Mouse (Mus musculus) liver, embryonic 13.5 days (tissue): ENCODE measurements around the gene Bcl2. TPM values are rescaled to one million over a fixed set of nuclear protein-coding genes. Genes with fewer than 3 reads are reported as not detected.
A peak's percentile ranks its signal among the peaks of the same experiment; 100 is the strongest.

Experiments
- ATAC-seq: fragments of 200-750 bp; cut with Nextera tagmentation; 2 replicates; pipeline ENCODE4 v1.8.0; 2017; ENCODE audit warnings: low read depth, mild to moderate bottlenecking, moderate number of reproducible peaks, moderate library complexity
- DNase-seq: peaks from one replicate; pipeline ENCODE4 v3.0.0; 2022
- H3K27ac ChIP-seq: fragments of 300-500 bp; sonication (generic); 2 replicates; pipeline ENCODE4 v1.5.1; 2015; ENCODE audit warnings: moderate library complexity, mild to moderate bottlenecking, inconsistent platforms
- H3K27me3 ChIP-seq: fragments of 300-500 bp; sonication (generic); 2 replicates; pipeline ENCODE4 v1.6.1; 2015; ENCODE audit warnings: mild to moderate bottlenecking, inconsistent platforms
- H3K36me3 ChIP-seq: fragments of 300-500 bp; sonication (generic); 2 replicates; pipeline ENCODE4 v1.6.1; 2015; ENCODE audit warnings: mild to moderate bottlenecking, inconsistent platforms
- H3K4me1 ChIP-seq: fragments of 300-500 bp; sonication (generic); replicated peaks from 2 replicates; pipeline ENCODE4 v1.6.1; 2015; ENCODE audit warnings: inconsistent platforms
- H3K4me2 ChIP-seq: fragments of 300-500 bp; sonication (generic); 2 replicates; pipeline ENCODE4 v1.6.1; 2015; ENCODE audit warnings: inconsistent platforms, mild to moderate bottlenecking, moderate library complexity
- H3K4me3 ChIP-seq: fragments of 300-500 bp; sonication (generic); replicated peaks from 2 replicates; pipeline ENCODE4 v1.5.1; 2015; ENCODE audit warnings: mild to moderate bottlenecking, inconsistent platforms
- H3K9ac ChIP-seq: fragments of 300-500 bp; sonication (generic); 2 replicates; pipeline ENCODE4 v1.6.1; 2015; ENCODE audit warnings: mild to moderate bottlenecking, inconsistent platforms
- H3K9me3 ChIP-seq: fragments of 300-500 bp; sonication (generic); replicated peaks from 2 replicates; pipeline ENCODE4 v1.6.1; 2016; ENCODE audit warnings: inconsistent platforms
- WGBS: fragments of 180-500 bp; shearing (Covaris S2); methylation state at CpG from one replicate; pipeline ENCODE4 v1.1.7; 2015; ENCODE audit not compliant: insufficient replicate concordance; 5-methylcytosine and 5-hydroxymethylcytosine counted together
- polyA plus RNA-seq: library from polyadenylated mRNA; unstranded; fragments of >200 nt; fragmentation: Nextera tagmentation; extraction: Ambion mirVana; gene quantifications from 2 replicates; pipeline ENCODE4 v1.2.1, GENCODE M21; 2015

Bcl2 gene
- polyA plus RNA-seq, 1 experiment from 2014 or later: 1.0 TPM

DNA sequence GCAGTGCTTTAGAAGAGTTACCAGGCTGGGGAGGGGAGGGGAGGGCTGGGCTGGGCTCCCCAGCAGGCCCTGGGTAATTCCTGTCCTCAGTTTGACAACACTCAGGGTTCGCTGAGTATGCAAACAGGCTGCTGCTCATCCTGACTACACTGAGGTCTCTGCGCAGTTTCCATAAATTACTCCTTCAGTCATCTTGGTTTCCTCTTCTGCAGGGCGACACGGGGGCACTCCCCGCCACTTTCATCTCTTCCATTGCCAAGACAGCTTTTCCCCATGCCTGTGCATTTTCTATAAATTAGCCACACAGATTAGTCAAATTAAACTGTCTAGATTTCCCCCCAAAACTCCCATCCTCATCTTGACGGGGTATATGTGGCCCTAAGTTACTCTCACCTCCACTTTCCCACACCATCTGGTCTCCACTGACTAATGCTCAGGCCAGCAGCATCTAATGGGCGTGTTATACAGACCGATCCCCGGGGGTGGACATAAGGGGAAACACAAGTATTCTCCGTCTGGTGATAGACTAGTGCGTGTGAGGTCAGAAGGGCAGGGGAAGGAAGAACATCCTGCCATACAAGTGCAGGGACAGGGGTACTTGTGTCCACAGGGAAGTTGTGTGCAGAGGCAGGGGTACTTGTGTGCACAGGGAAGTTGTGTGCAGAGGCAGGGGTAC is 152.9 kb downstream of the Bcl2 start:
- no peaks in the 10 kb centered on the region for H3K4me1 ChIP-seq
- no peak overlapping the region for H3K4me3 ChIP-seq
- H3K36me3 ChIP-seq: no peaks in the 10 kb centered on the region
- H3K27me3 ChIP-seq: no peaks in the 10 kb centered on the region
- no peak for ATAC-seq
- no peak for DNase-seq
- no peak overlapping the region for H3K27ac ChIP-seq
- H3K9ac ChIP-seq: no peak overlapping the region
- no peaks in the 10 kb centered on the region for H3K9me3 ChIP-seq
- no peak overlapping the region for H3K4me2 ChIP-seq
- WGBS: 41% methylated on average over 11 of the region's 11 CpGs

- no peak overlapping the region for H3K4me2 ChIP-seq
- WGBS: 38% methylated on average over 3 of the region's 3 CpGs
- no peak overlapping the region for H3K9ac ChIP-seq
- H3K36me3 ChIP-seq: no peaks in the 10 kb centered on the region
- no peaks in the 10 kb centered on the region for H3K27me3 ChIP-seq
- no peak for ATAC-seq
- no peak overlapping the region for H3K27ac ChIP-seq
- no peak for DNase-seq
- H3K4me3 ChIP-seq: no peak overlapping the region
- no peaks in the 10 kb centered on the region for H3K9me3 ChIP-seq
- no peaks in the 10 kb centered on the region for H3K4me1 ChIP-seq
Measured at GRCm38 (mm10) chr1:106560105-106560504, 154.0 kb downstream of the Bcl2 start.

DNA sequence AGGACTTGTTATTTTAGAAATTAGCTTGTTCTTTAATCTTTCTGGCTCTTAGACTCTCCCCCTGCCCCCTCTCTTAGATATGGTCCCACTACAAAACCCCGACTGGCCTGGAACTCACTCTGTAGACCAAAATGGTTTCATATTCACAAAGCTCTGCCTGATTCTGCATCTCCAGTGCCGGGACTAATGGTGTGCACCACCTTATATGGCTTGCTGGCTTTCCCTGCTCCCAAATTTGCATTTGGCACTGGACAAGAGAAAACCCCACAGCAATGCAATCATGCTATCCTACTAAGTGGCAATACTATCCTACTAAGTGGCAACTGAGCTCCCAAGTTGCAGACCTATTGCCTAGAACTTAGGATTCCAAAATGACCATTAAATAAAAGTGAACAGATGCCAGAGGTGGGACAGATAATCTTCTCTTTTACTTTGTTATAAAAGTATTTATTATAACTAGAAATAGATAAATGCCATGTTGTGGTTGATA is 154.9 kb downstream of the Bcl2 start:
- Histone ChIP-seq H3K9me3 (no peaks in the 10 kb centered on the region), H3K27me3 (no peaks in the 10 kb centered on the region), H3K36me3 (no peaks in the 10 kb centered on the region), H3K4me3 (no peak overlapping the region), H3K9ac (no peak overlapping the region), H3K4me2 (no peak overlapping the region), H3K27ac (no peak overlapping the region), H3K4me1 (no peaks in the 10 kb centered on the region)
- ATAC-seq (no peak), DNase-seq (no peak)
- WGBS: 51% methylated on average over 2 of the region's 2 CpGs

- ATAC-seq (no peak), DNase-seq (no peak)
- Histone ChIP-seq H3K36me3 (no peaks in the 10 kb centered on the region), H3K4me1 (peaks cover 3% of the 10 kb centered on the region; the same call in 1 of the 2 replicates), H3K27me3 (no peaks in the 10 kb centered on the region), H3K4me3 (no peak overlapping the region), H3K27ac (no peak overlapping the region), H3K9ac (no peak overlapping the region), H3K9me3 (no peaks in the 10 kb centered on the region), H3K4me2 (no peak overlapping the region)
- WGBS: 28% methylated on average over 9 of the region's 9 CpGs
Measured at GRCm38 (mm10) chr1:106555498-106556168, 158.4 kb downstream of the Bcl2 start.

DNA sequence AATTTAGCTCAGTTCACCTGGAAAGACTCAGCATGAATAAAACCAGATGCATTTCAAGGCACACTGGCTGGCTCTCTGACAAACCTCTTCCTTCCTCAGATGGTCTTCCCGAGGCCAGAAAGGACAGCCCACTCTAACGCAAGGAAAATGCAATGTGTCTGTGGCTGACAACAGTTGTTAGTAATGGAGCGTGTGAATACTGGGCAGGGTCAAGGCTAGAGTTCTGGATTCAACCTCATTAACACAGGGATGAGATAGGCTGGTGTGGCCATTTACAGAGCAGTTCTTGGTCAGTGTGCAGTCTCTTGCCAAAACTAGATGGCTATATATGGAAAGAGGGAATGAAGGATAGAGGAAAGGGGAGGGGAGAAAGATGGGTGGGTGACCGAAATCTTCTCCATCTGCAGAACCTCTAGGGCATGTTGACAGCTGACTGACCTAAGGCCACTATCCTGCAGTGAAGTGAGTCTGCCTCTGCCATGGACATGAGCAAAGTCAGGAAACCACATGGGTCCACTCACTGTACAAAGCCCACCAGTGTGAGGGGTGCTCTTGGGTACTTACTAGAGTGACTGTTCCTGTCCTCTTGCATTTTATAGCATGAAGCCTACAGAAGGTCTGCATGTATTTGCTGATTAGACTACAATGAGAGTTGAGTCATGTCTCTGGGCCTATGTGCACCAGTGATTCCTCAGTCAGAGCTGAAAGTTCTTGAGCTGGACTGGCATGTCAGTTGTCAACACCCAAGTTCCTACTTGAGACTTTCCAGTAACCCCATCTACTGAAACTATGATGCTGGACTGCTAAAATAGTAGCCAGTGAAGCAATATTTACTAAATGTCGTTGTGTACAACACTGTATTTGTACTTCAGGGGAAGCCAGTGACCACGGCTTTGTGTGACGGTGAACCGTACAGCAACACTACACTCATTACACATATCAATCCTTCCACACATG is 159.9 kb downstream of the Bcl2 start:
- DNase-seq (no peak), ATAC-seq (no peak)
- no peaks in the 10 kb centered on the region for H3K36me3 ChIP-seq
- no peak overlapping the region for H3K4me3 ChIP-seq
- 57% methylated on average over 8 of the region's 8 CpGs for WGBS
- peaks cover 3% of the 10 kb centered on the region; the same call in 1 of the 2 replicates for H3K4me1 ChIP-seq
- no peak overlapping the region for H3K9ac ChIP-seq
- H3K27me3 ChIP-seq: no peaks in the 10 kb centered on the region
- H3K27ac ChIP-seq: no peak overlapping the region
- H3K4me2 ChIP-seq: no peak overlapping the region
- no peaks in the 10 kb centered on the region for H3K9me3 ChIP-seq

DNA sequence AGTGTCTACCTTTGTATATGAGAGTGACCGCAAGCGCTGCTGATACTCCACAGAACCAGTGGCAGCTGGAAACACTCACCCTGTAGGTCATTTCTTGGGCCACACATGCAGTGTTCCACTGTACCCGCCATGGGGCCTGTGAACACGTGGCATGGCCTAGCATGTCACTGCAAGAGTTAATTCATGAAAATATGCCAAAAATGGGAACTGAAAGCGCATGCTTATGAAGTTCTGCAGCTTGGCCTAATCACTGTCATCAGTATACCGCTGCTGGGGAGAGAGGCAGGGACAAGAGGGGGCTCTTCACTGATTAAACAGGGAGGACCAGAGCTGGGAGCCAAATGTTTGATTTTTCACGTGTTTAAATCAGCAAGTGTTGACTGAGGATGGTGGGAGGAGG is 161.2 kb downstream of the Bcl2 start:
- no peak overlapping the region for H3K27ac ChIP-seq
- WGBS: 54% methylated on average over 7 of the region's 7 CpGs
- H3K9ac ChIP-seq: no peak overlapping the region
- H3K27me3 ChIP-seq: no peaks in the 10 kb centered on the region
- H3K4me3 ChIP-seq: no peak overlapping the region
- no peak overlapping the region for H3K4me2 ChIP-seq
- no peaks in the 10 kb centered on the region for H3K9me3 ChIP-seq
- no peaks in the 10 kb centered on the region for H3K36me3 ChIP-seq
- ATAC-seq (no peak), DNase-seq (no peak)
- peaks cover 3% of the 10 kb centered on the region; the same call in 1 of the 2 replicates for H3K4me1 ChIP-seq

DNA sequence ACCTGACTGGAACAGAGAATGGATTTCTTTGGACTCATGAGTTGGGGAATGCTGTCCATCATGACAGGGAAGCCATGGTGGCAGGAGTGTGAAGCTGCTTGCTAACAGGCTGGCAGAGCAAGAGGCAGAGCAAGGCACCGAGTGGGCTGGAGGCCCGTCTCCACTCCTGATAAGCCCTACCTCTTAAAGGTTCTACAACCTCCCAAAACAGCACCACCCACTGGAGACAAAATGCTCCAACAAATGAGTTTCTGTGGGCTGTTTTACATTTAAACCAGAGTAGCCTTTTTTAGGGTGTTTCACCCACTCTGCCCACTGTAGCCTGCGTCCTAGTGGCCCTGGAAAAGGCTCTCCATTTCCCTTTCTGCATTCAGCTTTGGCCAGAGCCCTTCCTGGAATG is 163.5 kb downstream of the Bcl2 start:
- Histone ChIP-seq H3K27ac (no peak overlapping the region), H3K36me3 (no peaks in the 10 kb centered on the region), H3K9me3 (no peaks in the 10 kb centered on the region), H3K4me1 (peaks cover 3% of the 10 kb centered on the region; the same call in 1 of the 2 replicates), H3K4me2 (no peak overlapping the region), H3K4me3 (no peak overlapping the region), H3K27me3 (no peaks in the 10 kb centered on the region), H3K9ac (no peak overlapping the region)
- ATAC-seq (no peak), DNase-seq (no peak)
- 47% methylated on average over 3 of the region's 3 CpGs for WGBS

DNA sequence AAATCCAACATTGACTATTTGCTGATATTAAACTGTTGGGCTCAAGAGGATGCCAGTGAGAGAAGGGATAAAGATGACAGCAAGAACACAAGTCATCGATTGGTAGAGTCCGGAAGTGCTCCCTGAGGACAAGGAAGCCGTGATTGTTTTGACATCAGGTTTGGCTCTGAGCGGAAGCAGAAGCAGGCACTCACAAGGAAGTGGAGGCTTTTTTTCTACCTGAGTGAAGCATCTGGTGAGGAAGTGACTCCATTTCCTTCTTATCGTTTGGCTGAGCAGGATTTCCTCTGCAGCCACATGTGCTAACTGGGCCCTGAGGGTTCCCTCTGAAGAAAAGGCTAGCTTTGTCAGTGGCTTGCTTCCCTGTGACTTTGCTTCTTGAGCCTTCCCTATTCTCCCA is 165.0 kb downstream of the Bcl2 start:
- H3K9me3 ChIP-seq: no peaks in the 10 kb centered on the region
- no peak overlapping the region for H3K4me3 ChIP-seq
- peaks cover 3% of the 10 kb centered on the region; the same call in 1 of the 2 replicates for H3K4me1 ChIP-seq
- H3K4me2 ChIP-seq: no peak overlapping the region
- H3K27me3 ChIP-seq: no peaks in the 10 kb centered on the region
- ATAC-seq (no peak), DNase-seq (no peak)
- H3K9ac ChIP-seq: no peak overlapping the region
- WGBS: 27% methylated on average over 5 of the region's 5 CpGs
- peak overlapping the region; percentile 20; the same call in 1 of the 2 replicates for H3K27ac ChIP-seq
- H3K36me3 ChIP-seq: no peaks in the 10 kb centered on the region

- Histone ChIP-seq H3K4me3 (no peak overlapping the region), H3K36me3 (no peaks in the 10 kb centered on the region), H3K9ac (no peak overlapping the region), H3K27me3 (no peaks in the 10 kb centered on the region), H3K9me3 (no peaks in the 10 kb centered on the region), H3K27ac (no peak overlapping the region), H3K4me1 (no peaks in the 10 kb centered on the region), H3K4me2 (no peak overlapping the region)
- DNase-seq (no peak), ATAC-seq (no peak)
- WGBS: 38% methylated on average over 6 of the region's 6 CpGs
Measured at GRCm38 (mm10) chr1:106544817-106545612, 169.1 kb downstream of the Bcl2 start.

- H3K27ac ChIP-seq: no peak overlapping the region
- WGBS: 41% methylated on average over 5 of the region's 5 CpGs
- no peak overlapping the region for H3K4me3 ChIP-seq
- ATAC-seq: no peak
- no peak overlapping the region for H3K9ac ChIP-seq
- H3K4me1 ChIP-seq: no peaks in the 10 kb centered on the region
- H3K27me3 ChIP-seq: no peaks in the 10 kb centered on the region
- no peaks in the 10 kb centered on the region for H3K36me3 ChIP-seq
- no peaks in the 10 kb centered on the region for H3K9me3 ChIP-seq
- no peak for DNase-seq
- no peak overlapping the region for H3K4me2 ChIP-seq
Measured at GRCm38 (mm10) chr1:106542731-106543130, 171.3 kb downstream of the Bcl2 start.
